Mouse (Mus musculus): ENCODE measurements around the gene Acyp2. TPM values are rescaled to one million over a fixed set of nuclear protein-coding genes. Genes with fewer than 3 reads are reported as not detected.

The Acyp2 gene
- polyA plus RNA-seq, 1 experiment from 2014 or later: 14.5 TPM

GRCm38 (mm10) chr11:30517133-30517532 lies 132.3 kb downstream of the Acyp2 start:
- no peaks in the 10 kb centered on the region for H3K9me3 ChIP-seq (ENCODE audit: control insufficient read depth, low read length)
- DNase-seq (ENCODE audit: low spot score, missing footprints) (no peak), ATAC-seq (ENCODE audit: low FRiP score) (no peak)
- no peak overlapping the region for H3K4me2 ChIP-seq
- H3K4me3 ChIP-seq (ENCODE audit: low read depth, low read length): no peak overlapping the region
- H3K9ac ChIP-seq (ENCODE audit: low read length): no peak overlapping the region
- H3K36me3 ChIP-seq (ENCODE audit: control insufficient read depth, insufficient read depth, low read length): no peaks in the 10 kb centered on the region
- 88% methylated on average over 2 of the region's 2 CpGs for WGBS
- H3K27ac ChIP-seq (ENCODE audit: low read depth, low read length): no peak overlapping the region
- no peaks in the 10 kb centered on the region for H3K4me1 ChIP-seq (ENCODE audit: control insufficient read depth, insufficient read depth, low read length)
- H3K27me3 ChIP-seq (ENCODE audit: control insufficient read depth, insufficient read depth, low read length): no peaks in the 10 kb centered on the region

DNA sequence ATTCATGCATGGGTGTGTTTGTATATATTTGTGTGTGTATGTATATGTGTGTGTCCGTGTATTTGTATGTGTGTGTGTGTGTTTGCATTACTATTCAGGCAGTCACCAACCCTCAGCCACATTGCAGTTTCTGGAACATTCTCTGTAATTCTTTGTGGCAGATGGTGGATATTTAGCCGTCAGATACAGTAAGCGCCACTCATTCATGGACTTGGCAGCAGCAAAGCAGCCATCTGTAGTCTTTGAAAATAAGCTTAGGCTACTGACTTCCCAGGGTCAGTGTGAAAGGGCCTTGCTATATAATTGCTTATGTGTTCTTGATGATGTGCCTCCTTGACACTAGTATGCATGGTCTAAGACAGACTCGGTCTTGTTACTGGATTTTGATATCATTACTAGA lies 141.2 kb downstream of the Acyp2 start:
- Histone ChIP-seq H3K4me3 (ENCODE audit: low read depth, low read length) (no peak overlapping the region), H3K36me3 (ENCODE audit: control insufficient read depth, insufficient read depth, low read length) (no peaks in the 10 kb centered on the region), H3K9me3 (ENCODE audit: control insufficient read depth, low read length) (no peaks in the 10 kb centered on the region), H3K4me1 (ENCODE audit: control insufficient read depth, insufficient read depth, low read length) (no peaks in the 10 kb centered on the region), H3K27me3 (ENCODE audit: control insufficient read depth, insufficient read depth, low read length) (no peaks in the 10 kb centered on the region), H3K27ac (ENCODE audit: low read depth, low read length) (no peak overlapping the region), H3K9ac (ENCODE audit: low read length) (no peak overlapping the region), H3K4me2 (no peak overlapping the region)
- ATAC-seq (ENCODE audit: low FRiP score) (no peak), DNase-seq (ENCODE audit: low spot score, missing footprints) (no peak)
- WGBS: 93% methylated on average over 4 of the region's 4 CpGs

DNA sequence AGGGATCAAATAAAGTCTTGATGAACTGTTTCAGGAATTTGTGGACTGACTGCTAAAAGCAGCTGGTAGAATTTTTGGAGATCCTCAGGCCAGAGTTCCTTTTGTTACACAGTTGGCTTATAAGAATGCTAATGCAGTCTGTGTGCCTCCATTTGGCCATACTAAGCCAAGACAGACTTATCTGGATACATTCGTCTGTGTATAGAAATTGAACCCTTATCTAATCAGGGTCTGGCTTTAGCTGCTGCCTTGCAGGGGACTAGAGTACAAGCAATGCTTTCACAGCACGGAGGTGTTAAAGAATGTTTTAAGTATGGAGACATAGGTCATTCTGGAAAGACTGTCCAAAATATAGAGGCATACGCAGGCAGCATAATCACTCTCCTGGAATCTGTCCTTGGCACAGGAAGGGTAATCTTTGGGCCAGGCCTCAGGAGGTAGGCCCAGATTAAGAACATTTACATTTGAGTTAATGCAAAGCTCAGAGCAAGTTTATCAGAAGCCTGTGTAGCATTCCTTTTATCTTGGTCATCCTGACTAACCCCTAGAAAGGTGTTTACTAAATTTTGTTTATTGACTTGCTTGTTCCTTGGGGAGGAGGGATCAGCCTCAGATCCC lies 150.5 kb downstream of the Acyp2 start:
- no peaks in the 10 kb centered on the region for H3K36me3 ChIP-seq (ENCODE audit: control insufficient read depth, insufficient read depth, low read length)
- no peaks in the 10 kb centered on the region for H3K27me3 ChIP-seq (ENCODE audit: control insufficient read depth, insufficient read depth, low read length)
- H3K4me2 ChIP-seq: no peak overlapping the region
- DNase-seq (ENCODE audit: low spot score, missing footprints) (no peak), ATAC-seq (ENCODE audit: low FRiP score) (no peak)
- 78% methylated on average over 3 of the region's 3 CpGs for WGBS
- no peaks in the 10 kb centered on the region for H3K9me3 ChIP-seq (ENCODE audit: control insufficient read depth, low read length)
- H3K27ac ChIP-seq (ENCODE audit: low read depth, low read length): no peak overlapping the region
- H3K9ac ChIP-seq (ENCODE audit: low read length): no peak overlapping the region
- H3K4me3 ChIP-seq (ENCODE audit: low read depth, low read length): no peak overlapping the region
- H3K4me1 ChIP-seq (ENCODE audit: control insufficient read depth, insufficient read depth, low read length): no peaks in the 10 kb centered on the region

- no peaks in the 10 kb centered on the region for H3K27me3 ChIP-seq (ENCODE audit: control insufficient read depth, insufficient read depth, low read length)
- ATAC-seq (ENCODE audit: low FRiP score): no peak
- H3K9ac ChIP-seq (ENCODE audit: low read length): no peak overlapping the region
- no peak overlapping the region for H3K4me2 ChIP-seq
- no peaks in the 10 kb centered on the region for H3K4me1 ChIP-seq (ENCODE audit: control insufficient read depth, insufficient read depth, low read length)
- no peak overlapping the region for H3K4me3 ChIP-seq (ENCODE audit: low read depth, low read length)
- H3K9me3 ChIP-seq (ENCODE audit: control insufficient read depth, low read length): no peaks in the 10 kb centered on the region
- no peak overlapping the region for H3K27ac ChIP-seq (ENCODE audit: low read depth, low read length)
- DNase-seq (ENCODE audit: low spot score, missing footprints): no peak
- WGBS: 56% methylated on average over 2 of the region's 2 CpGs
- H3K36me3 ChIP-seq (ENCODE audit: control insufficient read depth, insufficient read depth, low read length): no peaks in the 10 kb centered on the region
Observed at GRCm38 (mm10) chr11:30497151-30497550, 152.2 kb downstream of the Acyp2 start.

- no peak overlapping the region for H3K4me2 ChIP-seq
Observed at GRCm38 (mm10) chr11:30491515-30492260, 157.7 kb downstream of the Acyp2 start.

GRCm38 (mm10) chr11:30488183-30488582 lies 161.2 kb downstream of the Acyp2 start:
- H3K4me1 ChIP-seq (ENCODE audit: control insufficient read depth, insufficient read depth, low read length): no peaks in the 10 kb centered on the region
- no peaks in the 10 kb centered on the region for H3K27me3 ChIP-seq (ENCODE audit: control insufficient read depth, insufficient read depth, low read length)
- H3K4me2 ChIP-seq: no peak overlapping the region
- ATAC-seq (ENCODE audit: low FRiP score) (no peak), DNase-seq (ENCODE audit: low spot score, missing footprints) (no peak)
- H3K36me3 ChIP-seq (ENCODE audit: control insufficient read depth, insufficient read depth, low read length): no peaks in the 10 kb centered on the region
- H3K9ac ChIP-seq (ENCODE audit: low read length): no peak overlapping the region
- no peak overlapping the region for H3K4me3 ChIP-seq (ENCODE audit: low read depth, low read length)
- 76% methylated on average over 10 of the region's 10 CpGs for WGBS
- H3K27ac ChIP-seq (ENCODE audit: low read depth, low read length): no peak overlapping the region
- H3K9me3 ChIP-seq (ENCODE audit: control insufficient read depth, low read length): no peaks in the 10 kb centered on the region

More at GRCm38 (mm10) chr11:30491515-30492260, 157.7 kb downstream of the Acyp2 start:
- Histone ChIP-seq H3K9ac (ENCODE audit: low read length) (no peak overlapping the region), H3K9me3 (ENCODE audit: control insufficient read depth, low read length) (no peaks in the 10 kb centered on the region), H3K27me3 (ENCODE audit: control insufficient read depth, insufficient read depth, low read length) (no peaks in the 10 kb centered on the region), H3K4me3 (ENCODE audit: low read depth, low read length) (no peak overlapping the region), H3K36me3 (ENCODE audit: control insufficient read depth, insufficient read depth, low read length) (no peaks in the 10 kb centered on the region), H3K27ac (ENCODE audit: low read depth, low read length) (no peak overlapping the region), H3K4me1 (ENCODE audit: control insufficient read depth, insufficient read depth, low read length) (no peaks in the 10 kb centered on the region)
- ATAC-seq (ENCODE audit: low FRiP score) (no peak), DNase-seq (ENCODE audit: low spot score, missing footprints) (peak; percentile 69)

DNA sequence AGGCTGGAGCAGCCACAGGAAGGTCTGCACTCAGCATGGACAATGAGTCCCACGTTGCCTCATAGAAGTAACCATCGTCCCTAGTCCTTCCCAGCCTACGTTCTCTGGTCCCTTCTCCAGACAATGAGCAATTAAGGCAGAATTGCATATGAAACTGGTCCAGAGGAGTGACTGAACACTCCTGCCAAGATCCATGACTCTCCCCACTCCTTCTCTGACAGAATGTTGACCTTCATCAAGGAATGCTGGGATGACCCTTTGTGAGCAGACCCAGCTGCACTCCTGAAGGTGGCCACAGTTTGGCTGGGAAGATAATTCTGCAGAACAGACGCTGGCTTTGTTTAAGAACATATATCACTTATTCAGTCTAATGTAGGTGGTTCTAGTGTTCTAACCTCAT lies 166.1 kb downstream of the Acyp2 start:
- Histone ChIP-seq H3K4me3 (ENCODE audit: low read depth, low read length) (no peak overlapping the region), H3K9ac (ENCODE audit: low read length) (no peak overlapping the region), H3K27me3 (ENCODE audit: control insufficient read depth, insufficient read depth, low read length) (no peaks in the 10 kb centered on the region), H3K27ac (ENCODE audit: low read depth, low read length) (no peak overlapping the region), H3K4me1 (ENCODE audit: control insufficient read depth, insufficient read depth, low read length) (no peaks in the 10 kb centered on the region), H3K4me2 (no peak overlapping the region), H3K9me3 (ENCODE audit: control insufficient read depth, low read length) (no peaks in the 10 kb centered on the region), H3K36me3 (ENCODE audit: control insufficient read depth, insufficient read depth, low read length) (no peaks in the 10 kb centered on the region)
- DNase-seq (ENCODE audit: low spot score, missing footprints) (peak; percentile 19), ATAC-seq (ENCODE audit: low FRiP score) (no peak)
- WGBS: 90% methylated on average over 4 of the region's 4 CpGs

GRCm38 (mm10) chr11:30471751-30472593 lies 177.4 kb downstream of the Acyp2 start, which contains the start of gene 4930505A04Rik:
TSS of gene 4930505A04Rik (minus strand) at chr11:30471827.
- Histone ChIP-seq H3K27me3 (ENCODE audit: control insufficient read depth, insufficient read depth, low read length) (no peaks in the 10 kb centered on the region), H3K27ac (ENCODE audit: low read depth, low read length) (no peak within 1 kb of the TSS), H3K4me2 (peak within 1 kb of the TSS; percentile 72), H3K36me3 (ENCODE audit: control insufficient read depth, insufficient read depth, low read length) (no peaks in the 10 kb centered on the region), H3K4me3 (ENCODE audit: low read depth, low read length) (peak within 1 kb of the TSS; percentile 37), H3K4me1 (ENCODE audit: control insufficient read depth, insufficient read depth, low read length) (no peaks in the 10 kb centered on the region), H3K9ac (ENCODE audit: low read length) (peak within 1 kb of the TSS; percentile 70), H3K9me3 (ENCODE audit: control insufficient read depth, low read length) (no peaks in the 10 kb centered on the region)
- WGBS: 10% methylated on average over 17 of the region's 17 CpGs
- ATAC-seq (ENCODE audit: low FRiP score): peak; percentile 99
- DNase-seq (ENCODE audit: low spot score, missing footprints): peak; percentile 98

DNA sequence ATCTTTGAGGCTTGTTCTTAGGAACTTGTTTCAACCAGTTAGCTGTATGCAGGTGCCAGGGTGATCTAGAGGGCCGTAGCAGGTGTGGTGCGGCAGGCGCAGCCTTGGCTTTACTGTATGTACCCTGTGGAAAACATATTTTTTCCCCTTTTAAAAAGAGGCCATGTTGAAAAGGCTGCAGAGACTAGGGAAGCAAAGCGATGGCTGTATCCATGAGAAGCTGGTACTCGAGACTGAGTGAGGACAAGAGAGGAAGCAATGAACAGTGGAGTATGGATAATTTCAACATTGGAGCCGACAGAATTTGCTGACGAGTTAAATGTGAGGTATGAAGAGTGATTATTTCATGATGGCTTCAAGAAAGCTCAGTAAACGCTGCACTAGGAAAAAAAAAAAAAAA lies 178.2 kb downstream of the Acyp2 start:
- WGBS: 77% methylated on average over 8 of the region's 8 CpGs
- no peak overlapping the region for H3K27ac ChIP-seq (ENCODE audit: low read depth, low read length)
- DNase-seq (ENCODE audit: low spot score, missing footprints) (no peak), ATAC-seq (ENCODE audit: low FRiP score) (peak; percentile 17; the same call in 1 of the 2 replicates)
- no peaks in the 10 kb centered on the region for H3K27me3 ChIP-seq (ENCODE audit: control insufficient read depth, insufficient read depth, low read length)
- H3K9ac ChIP-seq (ENCODE audit: low read length): peak overlapping the region; percentile 70; the same call in 1 of the 2 replicates
- H3K4me3 ChIP-seq (ENCODE audit: low read depth, low read length): no peak overlapping the region
- no peak overlapping the region for H3K4me2 ChIP-seq
- no peaks in the 10 kb centered on the region for H3K4me1 ChIP-seq (ENCODE audit: control insufficient read depth, insufficient read depth, low read length)
- no peaks in the 10 kb centered on the region for H3K9me3 ChIP-seq (ENCODE audit: control insufficient read depth, low read length)
- H3K36me3 ChIP-seq (ENCODE audit: control insufficient read depth, insufficient read depth, low read length): no peaks in the 10 kb centered on the region
